Mouse (Mus musculus) embryonic facial prominence, embryonic 10.5 days (tissue): Measurements from ENCODE around the gene Cirbp. TPM values are rescaled to one million over a fixed set of nuclear protein-coding genes. Genes with fewer than 3 reads are reported as not detected.

Source experiments
- DNase-seq: peaks from one replicate; pipeline ENCODE4 v3.0.0-alpha.2; 2017; ENCODE audit warnings: low spot score
- H3K27ac ChIP-seq: fragments of 300-500 bp; sonication (generic); replicated peaks from 2 replicates; pipeline ENCODE4 v1.5.1; 2016; ENCODE audit warnings: mild to moderate bottlenecking
- H3K27me3 ChIP-seq: fragments of 300-500 bp; sonication (generic); replicated peaks from 2 replicates; pipeline ENCODE4 v1.6.1; 2016; ENCODE audit warnings: low read depth, mild to moderate bottlenecking; ENCODE audit not compliant: poor library complexity, severe bottlenecking
- H3K36me3 ChIP-seq: fragments of 300-500 bp; sonication (generic); replicated peaks from 2 replicates; pipeline ENCODE4 v1.6.1; 2016; ENCODE audit warnings: mild to moderate bottlenecking, moderate library complexity
- H3K4me1 ChIP-seq: fragments of 300-500 bp; sonication (generic); 2 replicates; pipeline ENCODE4 v1.6.1; 2016
- H3K4me3 ChIP-seq: fragments of 300-500 bp; sonication (generic); 2 replicates; pipeline ENCODE4 v1.5.1; 2016; ENCODE audit warnings: mild to moderate bottlenecking, moderate library complexity
- H3K9me3 ChIP-seq: fragments of 300-500 bp; sonication (generic); 2 replicates; pipeline ENCODE4 v1.6.1; 2016; ENCODE audit warnings: mild to moderate bottlenecking
- WGBS: fragments of 180-500 bp; shearing (Covaris S2); methylation state at CpG from one replicate; pipeline ENCODE4 v1.1.7; 2016; 5-methylcytosine and 5-hydroxymethylcytosine counted together
- polyA plus RNA-seq: library from polyadenylated mRNA; unstranded; fragments of >200 nt; fragmentation: Nextera tagmentation; extraction: Ambion mirVana; gene quantifications from 2 replicates; pipeline ENCODE4 v1.2.1, GENCODE M21; 2016

Gene Cirbp
- 93.2 and 110 TPM in 2 replicates for polyA plus RNA-seq

DNA sequence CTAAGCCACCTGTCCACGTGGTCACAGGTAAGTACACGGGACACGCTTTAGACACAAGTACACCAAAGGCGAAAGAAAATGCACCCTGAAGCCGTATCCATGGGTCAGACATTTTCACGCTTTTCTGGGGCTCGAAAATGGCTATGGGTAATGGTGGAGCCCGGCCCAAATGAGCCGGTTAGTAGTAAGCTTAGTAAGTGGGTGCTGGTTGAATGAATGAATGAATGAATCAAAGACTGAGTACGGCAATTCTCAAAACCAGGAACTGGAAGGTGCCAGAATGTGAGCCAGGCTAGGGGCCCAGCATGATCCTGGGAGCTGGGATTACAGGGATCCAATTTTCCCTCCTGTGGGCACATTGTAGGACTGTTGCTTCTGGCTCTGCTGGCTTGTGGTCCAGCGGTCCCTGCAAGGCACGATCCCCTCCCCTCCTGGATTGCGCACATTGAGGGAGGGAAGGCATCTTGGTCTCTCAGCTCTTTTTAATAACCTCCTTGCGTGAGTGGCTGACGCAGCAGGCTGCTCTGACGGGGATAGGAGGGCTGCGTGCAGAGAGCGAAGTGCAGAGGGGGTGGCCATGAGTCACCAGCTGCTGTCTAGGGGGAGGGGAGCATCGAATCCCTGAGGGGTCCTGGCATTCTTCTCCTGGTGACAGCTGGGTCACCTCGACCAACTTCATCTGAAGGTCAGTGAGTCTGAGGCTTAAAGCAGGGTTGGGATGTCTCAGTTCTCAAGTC is at the start of gene Cirbp:
Gene Cirbp (plus strand): TSS at position 594 of the 737 bp plus-strand sequence.
- Histone ChIP-seq H3K4me1 (peaks cover 85% of the 10 kb centered on the region), H3K27ac (peak within 1 kb of the TSS; percentile 100), H3K9me3 (no peaks in the 10 kb centered on the region), H3K27me3 (no peaks in the 10 kb centered on the region), H3K36me3 (peaks cover 19% of the 10 kb centered on the region), H3K4me3 (peak within 1 kb of the TSS; percentile 94)
- 15% methylated on average over 20 of the region's 20 CpGs for WGBS
- peak; percentile 51 for DNase-seq

DNA sequence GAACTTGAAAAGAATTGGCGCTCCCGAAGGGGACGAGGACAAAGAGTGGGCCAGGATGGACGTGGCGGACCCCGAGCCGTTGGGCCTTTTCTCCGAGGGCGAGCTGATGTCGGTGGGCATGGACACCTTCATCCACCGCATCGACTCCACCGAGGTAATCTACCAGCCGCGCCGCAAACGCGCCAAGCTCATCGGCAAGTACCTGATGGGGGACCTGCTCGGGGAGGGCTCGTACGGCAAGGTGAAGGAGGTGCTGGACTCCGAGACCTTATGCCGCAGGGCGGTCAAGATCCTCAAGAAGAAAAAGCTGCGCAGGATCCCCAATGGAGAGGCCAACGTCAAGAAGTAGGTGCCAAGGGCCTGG is 49.2 kb upstream of the Cirbp start:
- peak overlapping the region; percentile 93 for H3K27ac ChIP-seq
- H3K4me3 ChIP-seq = peak overlapping the region; percentile 91

GRCm38 (mm10) chr10:80116927-80117691 is 48.7 kb upstream of the Cirbp start:
- 5% methylated on average over 30 of the region's 30 CpGs for WGBS
- Histone ChIP-seq H3K4me3 (peak overlapping the region; percentile 91), H3K4me1 (peaks cover 46% of the 10 kb centered on the region), H3K36me3 (peaks cover 51% of the 10 kb centered on the region), H3K27me3 (no peaks in the 10 kb centered on the region), H3K9me3 (no peaks in the 10 kb centered on the region), H3K27ac (peak overlapping the region; percentile 93)
- DNase-seq = peak; percentile 50

More for the DNA sequence above, 49.2 kb upstream of the Cirbp start:
- Histone ChIP-seq H3K27me3 (no peaks in the 10 kb centered on the region), H3K36me3 (peaks cover 46% of the 10 kb centered on the region), H3K9me3 (no peaks in the 10 kb centered on the region), H3K4me1 (peaks cover 46% of the 10 kb centered on the region)
- WGBS = under 1% methylated on average over 27 of the region's 27 CpGs
- DNase-seq = peak; percentile 46

- WGBS = 60% methylated on average over 1 of the region's 1 CpGs
- DNase-seq = no peak
- Histone ChIP-seq H3K4me1 (peaks cover 46% of the 10 kb centered on the region), H3K4me3 (peak overlapping the region; percentile 91), H3K27me3 (no peaks in the 10 kb centered on the region), H3K36me3 (peaks cover 58% of the 10 kb centered on the region), H3K27ac (0 out of 2 replicates have a peak overlapping the region, but pooled peaks have one; percentile 93), H3K9me3 (no peaks in the 10 kb centered on the region)
These were observed 48.0 kb upstream of the Cirbp start for GRCm38 (mm10) chr10:80117736-80118135.

DNA sequence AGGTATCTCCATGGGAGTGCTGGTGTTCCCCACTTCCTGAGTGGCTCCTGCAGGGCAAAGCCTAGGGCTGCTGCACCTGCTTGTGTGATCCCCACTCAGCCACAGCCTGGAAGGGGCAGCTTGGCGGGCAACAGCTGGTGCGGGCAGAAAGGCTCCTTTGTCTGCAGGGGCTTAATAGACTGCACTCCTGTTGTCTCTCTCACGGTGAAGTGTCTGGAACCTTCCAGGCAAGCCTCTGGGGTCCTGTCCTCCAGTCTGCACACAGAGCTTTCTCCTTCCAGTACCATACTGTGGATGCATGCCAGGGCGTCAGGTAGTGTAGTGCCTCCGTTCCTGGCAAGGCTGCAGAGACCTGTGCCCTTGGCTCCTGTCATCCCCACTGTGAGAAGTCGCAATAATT is 47.2 kb upstream of the Cirbp start:
- no peak for DNase-seq
- H3K27ac ChIP-seq = no peak overlapping the region
- H3K4me3 ChIP-seq = peak overlapping the region; percentile 91
- 81% methylated on average over 6 of the region's 6 CpGs for WGBS
- peaks cover 66% of the 10 kb centered on the region for H3K36me3 ChIP-seq
- peaks cover 46% of the 10 kb centered on the region for H3K4me1 ChIP-seq
- H3K9me3 ChIP-seq = no peaks in the 10 kb centered on the region
- H3K27me3 ChIP-seq = no peaks in the 10 kb centered on the region

GRCm38 (mm10) chr10:80120146-80120545 is 45.6 kb upstream of the Cirbp start:
- Histone ChIP-seq H3K36me3 (peaks cover 82% of the 10 kb centered on the region), H3K27ac (no peak overlapping the region), H3K4me3 (peak overlapping the region; percentile 19; the same call in 1 of the 2 replicates), H3K4me1 (peaks cover 35% of the 10 kb centered on the region), H3K9me3 (no peaks in the 10 kb centered on the region), H3K27me3 (no peaks in the 10 kb centered on the region)
- no peak for DNase-seq
- WGBS = 92% methylated on average over 2 of the region's 2 CpGs

DNA sequence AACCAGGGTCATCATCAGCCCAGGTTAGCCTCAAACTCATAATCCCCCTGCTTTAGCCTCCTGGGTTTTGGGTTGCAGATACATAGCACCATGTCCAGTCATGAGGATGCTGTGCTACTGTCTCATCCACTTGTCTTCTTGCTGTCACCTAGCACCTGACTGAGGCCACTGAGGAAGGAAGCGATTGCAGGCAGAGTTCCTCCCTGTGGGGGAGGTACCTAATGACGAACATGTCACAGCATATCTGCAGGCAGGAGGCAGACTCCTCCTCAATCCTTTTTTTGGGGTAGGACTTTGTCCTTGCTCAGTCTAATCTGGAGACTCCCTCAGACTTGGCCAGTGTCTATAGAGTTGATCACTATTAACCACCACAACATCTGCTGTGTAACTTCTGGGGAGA is 44.1 kb upstream of the Cirbp start:
- H3K36me3 ChIP-seq = peaks cover 97% of the 10 kb centered on the region
- no peaks in the 10 kb centered on the region for H3K27me3 ChIP-seq
- 92% methylated on average over 2 of the region's 2 CpGs for WGBS
- H3K9me3 ChIP-seq = no peaks in the 10 kb centered on the region
- no peak overlapping the region for H3K4me3 ChIP-seq
- peaks cover 32% of the 10 kb centered on the region for H3K4me1 ChIP-seq
- H3K27ac ChIP-seq = no peak overlapping the region
- no peak for DNase-seq

- Histone ChIP-seq H3K4me1 (peaks cover 7% of the 10 kb centered on the region), H3K27me3 (no peaks in the 10 kb centered on the region), H3K4me3 (no peak overlapping the region), H3K9me3 (no peaks in the 10 kb centered on the region), H3K27ac (no peak overlapping the region), H3K36me3 (peaks cover 100% of the 10 kb centered on the region)
- no peak for DNase-seq
- WGBS = 94% methylated on average over 9 of the region's 9 CpGs
These were observed 41.7 kb upstream of the Cirbp start for GRCm38 (mm10) chr10:80123932-80124562.

DNA sequence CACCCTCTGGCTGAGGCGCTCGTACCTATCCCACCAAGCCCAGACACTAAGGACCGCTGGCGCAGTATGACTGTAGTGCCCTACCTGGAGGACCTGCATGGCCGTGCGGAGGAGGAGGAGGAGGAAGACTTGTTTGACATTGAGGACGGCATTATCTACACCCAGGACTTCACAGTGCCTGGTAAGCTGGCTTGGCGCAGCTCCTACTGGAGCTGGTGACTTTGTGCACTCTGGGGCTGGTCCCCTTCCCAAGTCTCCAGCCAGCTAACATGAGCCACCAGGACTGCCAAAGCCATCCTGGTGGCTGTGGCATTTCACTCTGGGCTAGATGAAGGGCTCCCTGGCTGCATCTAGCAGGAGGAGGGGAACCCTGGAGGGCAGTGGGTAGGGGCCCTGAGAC is 37.9 kb upstream of the Cirbp start:
- peaks cover 100% of the 10 kb centered on the region for H3K36me3 ChIP-seq
- WGBS = 97% methylated on average over 8 of the region's 8 CpGs
- H3K4me3 ChIP-seq = peak overlapping the region; percentile 15; the same call in 1 of the 2 replicates
- peaks cover 29% of the 10 kb centered on the region for H3K4me1 ChIP-seq
- H3K9me3 ChIP-seq = no peaks in the 10 kb centered on the region
- peaks cover 23% of the 10 kb centered on the region; the same call in 1 of the 2 replicates for H3K27me3 ChIP-seq
- no peak overlapping the region for H3K27ac ChIP-seq
- DNase-seq = no peak

DNA sequence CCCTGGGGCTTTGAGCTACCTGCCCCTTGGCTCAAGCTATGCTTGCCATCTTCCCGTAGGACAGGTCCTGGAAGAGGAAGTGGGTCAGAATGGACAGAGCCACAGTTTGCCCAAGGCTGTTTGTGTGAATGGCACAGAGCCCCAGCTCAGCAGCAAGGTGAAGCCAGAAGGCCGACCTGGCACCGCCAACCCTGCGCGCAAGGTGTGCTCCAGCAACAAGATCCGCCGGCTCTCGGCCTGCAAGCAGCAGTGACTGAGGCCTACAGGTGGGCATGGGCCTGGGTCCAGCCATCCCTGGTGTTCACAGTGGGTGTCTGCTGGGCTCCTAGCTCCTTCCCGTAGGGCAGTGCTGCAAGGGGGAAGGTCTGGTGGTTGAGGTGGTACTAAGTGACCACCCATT is 35.9 kb upstream of the Cirbp start:
- 94% methylated on average over 9 of the region's 9 CpGs for WGBS
- H3K27me3 ChIP-seq = peaks cover 41% of the 10 kb centered on the region
- no peaks in the 10 kb centered on the region for H3K9me3 ChIP-seq
- peaks cover 32% of the 10 kb centered on the region for H3K4me1 ChIP-seq
- H3K27ac ChIP-seq = no peak overlapping the region
- DNase-seq = no peak
- H3K4me3 ChIP-seq = peak overlapping the region; percentile 1; the same call in 1 of the 2 replicates
- peaks cover 100% of the 10 kb centered on the region for H3K36me3 ChIP-seq

- DNase-seq = no peak
- Histone ChIP-seq H3K4me3 (peak overlapping the region; percentile 47), H3K9me3 (no peaks in the 10 kb centered on the region), H3K27ac (0 out of 2 replicates have a peak overlapping the region, but pooled peaks have one; percentile 48), H3K36me3 (peaks cover 100% of the 10 kb centered on the region), H3K27me3 (peaks cover 48% of the 10 kb centered on the region), H3K4me1 (peaks cover 32% of the 10 kb centered on the region)
- 87% methylated on average over 18 of the region's 18 CpGs for WGBS
These were observed 35.3 kb upstream of the Cirbp start for GRCm38 (mm10) chr10:80130403-80131031.
